Mouse (Mus musculus) MEL (cell line): ENCODE data around the gene Strip1. TPM values are rescaled to one million over a fixed set of nuclear protein-coding genes. Genes with fewer than 3 reads are reported as not detected.

Experiments used
- DNase-seq: peaks from one replicate; pipeline ENCODE4 v3.0.0; 2011; ENCODE audit warnings: low read depth, low spot score
- H3K27ac ChIP-seq: 2 replicates; pipeline ENCODE4 v1.5.1; 2012; ENCODE audit warnings: low read depth, mild to moderate bottlenecking, control low read depth, low read length, moderate library complexity; ENCODE audit not compliant: control insufficient read depth
- H3K27me3 ChIP-seq, 2 experiments: fragments of 150-350 bp in 1 of 2; sonication (generic) in 1 of 2; 2 replicates each; pipeline ENCODE4 v1.6.1; 2012; ENCODE audit warnings: low read length in 2 of 2, mild to moderate bottlenecking in 2 of 2, improper control_type of control experiment in 1 of 2, moderate library complexity in 1 of 2; ENCODE audit not compliant: insufficient read depth in 2 of 2, control insufficient read depth in 1 of 2
- H3K36me3 ChIP-seq, 2 experiments: 2 replicates each; pipeline ENCODE4 v1.6.1; 2012 to 2014; ENCODE audit warnings: low read length in 2 of 2, improper control_type of control experiment in 1 of 2, inconsistent platforms in 1 of 2, mild to moderate bottlenecking in 1 of 2; ENCODE audit not compliant: insufficient read depth in 2 of 2, control insufficient read depth in 1 of 2
- H3K4me1 ChIP-seq, 2 experiments: fragments of 150-350 bp in 1 of 2; sonication (generic) in 1 of 2; 2 replicates each; pipeline ENCODE4 v1.6.1; 2012; ENCODE audit warnings: low read length in 2 of 2, improper control_type of control experiment in 1 of 2, mild to moderate bottlenecking in 1 of 2; ENCODE audit not compliant: insufficient read depth in 2 of 2, control insufficient read depth in 1 of 2
- H3K4me3 ChIP-seq, 2 experiments: fragments of 150-350 bp in 1 of 2; sonication (generic) in 1 of 2; 2 replicates each; pipeline ENCODE4 v1.5.1; 2012; ENCODE audit warnings: low read depth in 2 of 2, low read length in 2 of 2, mild to moderate bottlenecking in 2 of 2, moderate library complexity in 2 of 2, control low read depth in 1 of 2, improper control_type of control experiment in 1 of 2; ENCODE audit not compliant: control insufficient read depth in 1 of 2, insufficient read depth in 1 of 2
- H3K79me2 ChIP-seq: 2 replicates; pipeline ENCODE4 v1.6.1; 2012; ENCODE audit warnings: mild to moderate bottlenecking, low read length, moderate library complexity; ENCODE audit not compliant: control insufficient read depth, poor library complexity, insufficient read depth
- H3K9ac ChIP-seq: 2 replicates; pipeline ENCODE4 v1.6.1; 2012; ENCODE audit warnings: low read depth, mild to moderate bottlenecking, control low read depth, low read length, moderate library complexity; ENCODE audit not compliant: control insufficient read depth, poor library complexity, severe bottlenecking
- H3K9me3 ChIP-seq: fragments of 150-350 bp; sonication (generic); replicated peaks from 2 replicates; pipeline ENCODE4 v1.6.1; 2012; ENCODE audit warnings: mild to moderate bottlenecking, low read length, improper control_type of control experiment, moderate library complexity; ENCODE audit not compliant: insufficient read depth
- BHLHE40 ChIP-seq: IDR thresholded peaks from 2 replicates; pipeline ENCODE4 v1.6.1; 2012; ENCODE audit warnings: low read depth, mild to moderate bottlenecking, inconsistent platforms, low read length, improper control_type of control experiment, borderline replicate concordance
- CTCF ChIP-seq, 3 experiments: IDR thresholded peaks in 2 of 3; conservative IDR thresholded peaks in 1 of 3; 2 replicates each; pipeline ENCODE4 v1.5.1; 2011 to 2012; ENCODE audit warnings: low read length in 3 of 3, low read depth in 2 of 3, mild to moderate bottlenecking in 2 of 3, improper control_type of control experiment in 1 of 3, inconsistent platforms in 1 of 3, mixed read lengths in 1 of 3, moderate library complexity in 1 of 3; ENCODE audit not compliant: control insufficient read depth in 1 of 3, insufficient read depth in 1 of 3, poor library complexity in 1 of 3, severe bottlenecking in 1 of 3
- E2F4 ChIP-seq: IDR thresholded peaks from 2 replicates; pipeline ENCODE4 v1.6.1; 2011; ENCODE audit warnings: low read depth, low read length, improper control_type of control experiment, borderline replicate concordance
- EP300 ChIP-seq, 2 experiments: IDR thresholded peaks; 2 replicates each; pipeline ENCODE4 v1.6.1; 2011; ENCODE audit warnings: improper control_type of control experiment in 2 of 2, low read length in 2 of 2, low read depth in 1 of 2, mild to moderate bottlenecking in 1 of 2
- ETS1 ChIP-seq: IDR thresholded peaks from 2 replicates; pipeline ENCODE4 v1.6.1; 2012; ENCODE audit warnings: low read depth, mild to moderate bottlenecking, inconsistent platforms, low read length, improper control_type of control experiment, moderate library complexity
- GATA1 ChIP-seq: IDR thresholded peaks from 2 replicates; pipeline ENCODE4 v1.6.1; 2011; ENCODE audit warnings: low read depth, low read length, improper control_type of control experiment
- JUND ChIP-seq: IDR thresholded peaks from 2 replicates; pipeline ENCODE4 v1.6.1; 2011; ENCODE audit warnings: low read depth, mild to moderate bottlenecking, improper control_type of control experiment, low read length
- KAT2A ChIP-seq: conservative IDR thresholded peaks from 2 replicates; pipeline ENCODE4 v1.6.1; 2012; ENCODE audit warnings: low read depth, low read length, improper control_type of control experiment, inconsistent platforms
- MAFK ChIP-seq: IDR thresholded peaks from 2 replicates; pipeline ENCODE4 v1.6.1; 2011; ENCODE audit warnings: low read depth, mild to moderate bottlenecking, low read length, improper control_type of control experiment, borderline replicate concordance
- MAX ChIP-seq: IDR thresholded peaks from 2 replicates; pipeline ENCODE4 v1.6.1; 2011; ENCODE audit warnings: low read length, improper control_type of control experiment
- MEF2A ChIP-seq: IDR thresholded peaks from 2 replicates; pipeline ENCODE4 v1.6.1; 2014; ENCODE audit warnings: low read depth, mild to moderate bottlenecking, inconsistent platforms, low read length, improper control_type of control experiment; ENCODE audit not compliant: poor library complexity, insufficient replicate concordance, severe bottlenecking; ENCODE audit errors: extremely low read depth
- MYB ChIP-seq: IDR thresholded peaks from 2 replicates; pipeline ENCODE4 v1.6.1; 2011; ENCODE audit warnings: mild to moderate bottlenecking, low read depth, low read length, improper control_type of control experiment
- NELFE ChIP-seq: IDR thresholded peaks from 2 replicates; pipeline ENCODE4 v1.6.1; 2011; ENCODE audit warnings: low read depth, low read length, improper control_type of control experiment
- NRF1 ChIP-seq: IDR thresholded peaks from 2 replicates; pipeline ENCODE4 v1.6.1; 2014; ENCODE audit warnings: low read depth, mild to moderate bottlenecking, inconsistent platforms, low read length, improper control_type of control experiment, moderate library complexity; ENCODE audit not compliant: poor library complexity, insufficient read depth, severe bottlenecking
- POLR2A ChIP-seq, 2 experiments: IDR thresholded peaks; 2 replicates each; pipeline ENCODE4 v1.6.1; 2011 to 2012; ENCODE audit warnings: low read length in 2 of 2, mild to moderate bottlenecking in 2 of 2, control low read depth in 1 of 2, improper control_type of control experiment in 1 of 2, low read depth in 1 of 2, moderate library complexity in 1 of 2; ENCODE audit not compliant: control insufficient read depth in 1 of 2, insufficient read depth in 1 of 2, poor library complexity in 1 of 2
- POLR2AphosphoS2 ChIP-seq: IDR thresholded peaks from 2 replicates; pipeline ENCODE4 v1.6.1; 2011; ENCODE audit warnings: low read length, improper control_type of control experiment
- POLR2AphosphoS5 ChIP-seq: IDR thresholded peaks from 2 replicates; pipeline ENCODE4 v1.6.1; 2012; ENCODE audit warnings: low read depth, borderline replicate concordance, mild to moderate bottlenecking, inconsistent platforms, low read length, moderate library complexity, mixed read lengths
- RAD21 ChIP-seq: IDR thresholded peaks from 2 replicates; pipeline ENCODE4 v1.6.1; 2011; ENCODE audit warnings: mild to moderate bottlenecking, low read depth, low read length, improper control_type of control experiment
- SMC3 ChIP-seq: IDR thresholded peaks from 2 replicates; pipeline ENCODE4 v1.6.1; 2011; ENCODE audit warnings: low read depth, low read length, improper control_type of control experiment
- TAL1 ChIP-seq: IDR thresholded peaks from 2 replicates; pipeline ENCODE4 v1.6.1; 2012; ENCODE audit warnings: mild to moderate bottlenecking, inconsistent platforms, low read length, moderate library complexity, mixed read lengths
- UBTF ChIP-seq: IDR thresholded peaks from 2 replicates; pipeline ENCODE4 v1.6.1; 2012; ENCODE audit warnings: low read depth, mild to moderate bottlenecking, inconsistent platforms, low read length, improper control_type of control experiment, moderate library complexity, borderline replicate concordance; ENCODE audit not compliant: insufficient read depth
- USF2 ChIP-seq, 2 experiments: IDR thresholded peaks; 2 replicates each; pipeline ENCODE4 v1.6.1; 2011 to 2012; ENCODE audit warnings: improper control_type of control experiment in 2 of 2, low read length in 2 of 2, borderline replicate concordance in 1 of 2, inconsistent platforms in 1 of 2, low read depth in 1 of 2, mild to moderate bottlenecking in 1 of 2; ENCODE audit not compliant: insufficient read depth in 1 of 2
- ZKSCAN1 ChIP-seq: IDR thresholded peaks from 2 replicates; pipeline ENCODE4 v1.6.1; 2012; ENCODE audit warnings: low read depth, mild to moderate bottlenecking, inconsistent platforms, low read length, improper control_type of control experiment, moderate library complexity
- ZMIZ1 ChIP-seq: IDR thresholded peaks from 2 replicates; pipeline ENCODE4 v1.6.1; 2012; ENCODE audit warnings: low read depth, mild to moderate bottlenecking, inconsistent platforms, low read length, improper control_type of control experiment, moderate library complexity
- ZNF384 ChIP-seq: IDR thresholded peaks from 2 replicates; pipeline ENCODE4 v1.6.1; 2012; ENCODE audit warnings: low read depth, mild to moderate bottlenecking, inconsistent platforms, low read length, improper control_type of control experiment
- polyA plus RNA-seq, 2 experiments: library from polyadenylated mRNA; stranded (reverse) in 1 of 2; unstranded in 1 of 2; fragments of >175 nt in 1 of 2; fragments of >200 nt in 1 of 2; gene quantifications; 2 replicates each; pipeline versions ENCODE4 v1.2.1 to v1.2.4; 2012; ENCODE audit warnings: low replicate concordance in 2 of 2, low read depth in 1 of 2; ENCODE audit not compliant: insufficient read length in 2 of 2, insufficient read depth in 1 of 2, missing spikeins in 1 of 2
- total RNA-seq: library from RNA; depleted of rRNA; stranded (reverse); fragments of 300-350 nt; gene quantifications from 2 replicates; pipeline ENCODE4 v1.2.3, GENCODE M21; 2012

The Strip1 gene
- total and polyA plus RNA-seq, 3 experiments, result 19.8 to 32.9 TPM; not detected in 1

- Histone ChIP-seq H3K9me3 (no peaks in the 10 kb centered on the region), H3K4me3 (no peak overlapping the region), H3K79me2 (no peaks in the 10 kb centered on the region), H3K36me3 (no peaks in the 10 kb centered on the region), H3K27me3 (no peaks in the 10 kb centered on the region), H3K4me1 (0 out of 4 replicates have a peak, but pooled peaks cover 0 to 4% of the 10 kb centered on the region in 2 experiments), H3K9ac (no peak overlapping the region), H3K27ac (no peak overlapping the region)
- 0 out of 4 replicates have a peak, but pooled peaks of 1 of the 2 experiments have one; percentile 7 for TF ChIP-seq EP300 (IDR thresholded peaks at IDR 0.05; ENCODE audit: low read depth in 1 of 2, low read length in 2 of 2)
- TF ChIP-seq BHLHE40, result no peak
- DNase-seq, result no peak
Observed at GRCm38 (mm10) chr3:107608808-107609207, 22.7 kb downstream of the Strip1 start.

- no peak for DNase-seq
- H3K27ac ChIP-seq, result no peak overlapping the region
- H3K4me3 ChIP-seq, result no peak overlapping the region
- TF ChIP-seq MYB (no peak), GATA1 (no peak), JUND (no peak), EP300 (IDR thresholded peaks at IDR 0.05; ENCODE audit: low read depth in 1 of 2, low read length in 2 of 2) (no peak), ZMIZ1 (no peak), MAX (no peak), NELFE (no peak), ZNF384 (no peak)
- H3K9me3 ChIP-seq, result no peaks in the 10 kb centered on the region
- H3K27me3 ChIP-seq, result peaks cover 0 to 2% of the 10 kb centered on the region in 2 experiments; a peak in 3 of 4 replicates
- no peak overlapping the region for H3K9ac ChIP-seq
- no peaks in the 10 kb centered on the region for H3K36me3 ChIP-seq
- H3K4me1 ChIP-seq, result 0 out of 4 replicates have a peak, but pooled peaks cover 0 to 4% of the 10 kb centered on the region in 2 experiments
- H3K79me2 ChIP-seq, result no peaks in the 10 kb centered on the region
Observed at GRCm38 (mm10) chr3:107607221-107607620, 24.3 kb downstream of the Strip1 start.

DNA sequence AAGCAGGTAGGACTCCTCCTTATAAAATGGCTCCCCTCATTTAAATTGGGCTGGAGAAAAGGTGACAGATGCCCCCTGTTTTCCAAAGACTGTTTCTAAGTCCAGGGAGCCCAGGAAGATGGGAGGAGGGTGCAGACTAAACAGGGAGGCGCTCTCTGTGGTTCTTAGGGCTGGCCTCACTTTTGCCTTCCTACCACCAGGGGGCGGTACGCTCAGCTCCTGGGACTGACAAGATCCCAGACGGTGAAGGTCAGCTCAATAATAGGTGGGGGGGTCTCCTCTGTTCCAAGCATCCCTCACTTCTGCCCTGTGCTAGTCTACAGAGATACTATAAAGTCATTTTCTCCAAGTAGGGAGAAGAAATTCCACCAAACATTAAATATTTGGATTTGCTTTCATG lies 26.2 kb downstream of the Strip1 start:
- Histone ChIP-seq H3K79me2 (no peaks in the 10 kb centered on the region), H3K4me3 (no peak overlapping the region), H3K9ac (no peak overlapping the region), H3K36me3 (no peaks in the 10 kb centered on the region), H3K4me1 (0 out of 4 replicates have a peak, but pooled peaks cover 0 to 4% of the 10 kb centered on the region in 2 experiments), H3K27me3 (peaks cover 0 to 11% of the 10 kb centered on the region in 2 experiments; a peak in 3 of 4 replicates), H3K27ac (no peak overlapping the region), H3K9me3 (no peaks in the 10 kb centered on the region)
- peak; percentile 64 for DNase-seq
- no peak for TF ChIP-seq NRF1
- peak; percentile 79 for TF ChIP-seq SMC3
- TF ChIP-seq USF2 (IDR thresholded peaks at IDR 0.05; ENCODE audit: borderline replicate concordance in 1 of 2, insufficient read depth in 1 of 2, low read depth in 1 of 2, low read length in 2 of 2), result no peak
- TF ChIP-seq MAFK, result no peak
- TF ChIP-seq JUND, result no peak
- TF ChIP-seq CTCF (IDR thresholded peaks at IDR 0.05 in 2 of 3, conservative IDR thresholded peaks at IDR 0.05 in 1 of 3; ENCODE audit: control insufficient read depth in 1 of 3, insufficient read depth in 1 of 3, low read depth in 2 of 3, low read length in 3 of 3, poor library complexity in 1 of 3, severe bottlenecking in 1 of 3), result peak; percentile 79 to 93 (median 86)
- peak; percentile 53 for TF ChIP-seq RAD21
- no peak for TF ChIP-seq UBTF
- TF ChIP-seq E2F4, result no peak
- no peak for TF ChIP-seq GATA1
- TF ChIP-seq POLR2AphosphoS5, result no peak
- TF ChIP-seq MEF2A, result no peak
- no peak for TF ChIP-seq POLR2A (IDR thresholded peaks at IDR 0.05; ENCODE audit: control insufficient read depth in 1 of 2, insufficient read depth in 1 of 2, low read depth in 1 of 2, low read length in 2 of 2, poor library complexity in 1 of 2)
- TF ChIP-seq TAL1, result no peak
- TF ChIP-seq ETS1, result no peak
- TF ChIP-seq POLR2AphosphoS2, result no peak
- TF ChIP-seq KAT2A, result no peak
- TF ChIP-seq ZKSCAN1, result no peak
